Mouse (Mus musculus) bone marrow, adult 2 months (tissue): ENCODE results near the gene Rab3gap2. TPM values are rescaled to one million over a fixed set of nuclear protein-coding genes. Genes with fewer than 3 reads are reported as not detected.

Experiments used
- H3K27ac ChIP-seq: fragments of 200-500 bp; 2 replicates; pipeline ENCODE4 v1.5.1; 2012; ENCODE audit warnings: low read depth, mild to moderate bottlenecking, control low read depth, inconsistent platforms, low read length; ENCODE audit not compliant: control insufficient read depth, poor library complexity, insufficient read depth
- H3K4me1 ChIP-seq: fragments of 200-500 bp; 2 replicates; pipeline ENCODE4 v1.6.1; 2011; ENCODE audit warnings: low read length; ENCODE audit not compliant: control insufficient read depth, insufficient read depth
- H3K4me3 ChIP-seq: fragments of 200-500 bp; replicated peaks from 2 replicates; pipeline ENCODE3; 2011; ENCODE audit warnings: mild to moderate bottlenecking, low read depth, low read length, control low read depth; ENCODE audit not compliant: control insufficient read depth
- CTCF ChIP-seq: fragments of 200-500 bp; IDR thresholded peaks from 2 replicates; pipeline ENCODE4 v1.5.1; 2011; ENCODE audit warnings: low read length, control low read depth; ENCODE audit not compliant: control insufficient read depth, insufficient read depth
- POLR2A ChIP-seq: fragments of 200-500 bp; IDR thresholded peaks from 2 replicates; pipeline ENCODE4 v1.6.1; 2011; ENCODE audit warnings: low read depth, mild to moderate bottlenecking, control low read depth, low read length, borderline replicate concordance; ENCODE audit not compliant: control insufficient read depth
- WGBS: fragments of 180-500 bp; shearing (Covaris S2); methylation state at CpG from one replicate; pipeline ENCODE4 v1.1.7; 2018; 5-methylcytosine and 5-hydroxymethylcytosine counted together
- polyA plus RNA-seq: library from polyadenylated mRNA; stranded (reverse); fragments of >200 nt; gene quantifications from 2 replicates; pipeline ENCODE4 v1.2.4, GENCODE M21; 2011; ENCODE audit warnings: low replicate concordance; ENCODE audit not compliant: missing spikeins, insufficient read depth, insufficient read length

Gene Rab3gap2
- polyA plus RNA-seq, 1 experiment: 30.1 TPM

GRCm38 (mm10) chr1:185296850-185297249 lies 92.9 kb downstream of the Rab3gap2 start:
- 88% methylated on average over 7 of the region's 7 CpGs for WGBS
- Histone ChIP-seq H3K4me3 (no peak overlapping the region), H3K4me1 (no peaks in the 10 kb centered on the region), H3K27ac (no peak overlapping the region)
- no peak for TF ChIP-seq POLR2A
- TF ChIP-seq CTCF: no peak

- Histone ChIP-seq H3K4me3 (no peak overlapping the region), H3K4me1 (no peaks in the 10 kb centered on the region), H3K27ac (no peak overlapping the region)
- no peak for TF ChIP-seq CTCF
- no peak for TF ChIP-seq POLR2A
- 90% methylated on average over 8 of the region's 8 CpGs for WGBS
Measured at GRCm38 (mm10) chr1:185298496-185298895, 94.6 kb downstream of the Rab3gap2 start.

- no peak overlapping the region for H3K4me3 ChIP-seq
- TF ChIP-seq CTCF (no peak), POLR2A (no peak)
- no peaks in the 10 kb centered on the region for H3K4me1 ChIP-seq
- no peak overlapping the region for H3K27ac ChIP-seq
- 90% methylated on average over 6 of the region's 6 CpGs for WGBS
Measured at GRCm38 (mm10) chr1:185302816-185303215, 98.9 kb downstream of the Rab3gap2 start.

- WGBS: 93% methylated on average over 12 of the region's 12 CpGs
- no peak for TF ChIP-seq CTCF
- TF ChIP-seq POLR2A: no peak
- H3K4me3 ChIP-seq: no peak overlapping the region
- H3K27ac ChIP-seq: no peak overlapping the region
- H3K4me1 ChIP-seq: no peaks in the 10 kb centered on the region
Measured at GRCm38 (mm10) chr1:185306836-185307235, 102.9 kb downstream of the Rab3gap2 start.

GRCm38 (mm10) chr1:185307645-185308044 lies 103.7 kb downstream of the Rab3gap2 start:
- Histone ChIP-seq H3K27ac (no peak overlapping the region), H3K4me3 (no peak overlapping the region), H3K4me1 (no peaks in the 10 kb centered on the region)
- no peak for TF ChIP-seq POLR2A
- TF ChIP-seq CTCF: no peak
- WGBS: 82% methylated on average over 7 of the region's 7 CpGs

GRCm38 (mm10) chr1:185308334-185308733 lies 104.4 kb downstream of the Rab3gap2 start:
- Histone ChIP-seq H3K4me3 (no peak overlapping the region), H3K27ac (no peak overlapping the region), H3K4me1 (no peaks in the 10 kb centered on the region)
- TF ChIP-seq POLR2A (no peak), CTCF (no peak)
- 96% methylated on average over 2 of the region's 2 CpGs for WGBS

GRCm38 (mm10) chr1:185308908-185309307 lies 105.0 kb downstream of the Rab3gap2 start:
- 90% methylated on average over 4 of the region's 4 CpGs for WGBS
- Histone ChIP-seq H3K27ac (no peak overlapping the region), H3K4me1 (no peaks in the 10 kb centered on the region), H3K4me3 (no peak overlapping the region)
- TF ChIP-seq POLR2A (no peak), CTCF (no peak)

- Histone ChIP-seq H3K4me3 (no peak overlapping the region), H3K4me1 (no peaks in the 10 kb centered on the region), H3K27ac (no peak overlapping the region)
- 92% methylated on average over 9 of the region's 9 CpGs for WGBS
- no peak for TF ChIP-seq CTCF
- TF ChIP-seq POLR2A: no peak
Measured at GRCm38 (mm10) chr1:185311949-185312348, 108.0 kb downstream of the Rab3gap2 start.

- WGBS: 90% methylated on average over 4 of the region's 4 CpGs
- TF ChIP-seq CTCF: no peak
- TF ChIP-seq POLR2A: no peak
Measured at GRCm38 (mm10) chr1:185314546-185314945, 110.6 kb downstream of the Rab3gap2 start.

More at GRCm38 (mm10) chr1:185314546-185314945, 110.6 kb downstream of the Rab3gap2 start:
- Histone ChIP-seq H3K4me3 (no peak overlapping the region), H3K27ac (no peak overlapping the region), H3K4me1 (no peaks in the 10 kb centered on the region)
